Mouse (Mus musculus) G1E-ER4 (cell line): ENCODE results near the gene Cript. TPM values are rescaled to one million over a fixed set of nuclear protein-coding genes. Genes with fewer than 3 reads are reported as not detected.

Source experiments
- GATA1 ChIP-seq: IDR thresholded peaks from one replicate; pipeline ENCODE4 v1.8.0; 2012; ENCODE audit warnings: low read length, inconsistent platforms
- polyA plus RNA-seq: library from polyadenylated mRNA; stranded (reverse); fragments of >175 nt; gene quantifications from 2 replicates; pipeline ENCODE4 v1.2.3, GENCODE M21; 2012

Gene Cript
- polyA plus RNA-seq, 1 experiment = 3.1 TPM

DNA sequence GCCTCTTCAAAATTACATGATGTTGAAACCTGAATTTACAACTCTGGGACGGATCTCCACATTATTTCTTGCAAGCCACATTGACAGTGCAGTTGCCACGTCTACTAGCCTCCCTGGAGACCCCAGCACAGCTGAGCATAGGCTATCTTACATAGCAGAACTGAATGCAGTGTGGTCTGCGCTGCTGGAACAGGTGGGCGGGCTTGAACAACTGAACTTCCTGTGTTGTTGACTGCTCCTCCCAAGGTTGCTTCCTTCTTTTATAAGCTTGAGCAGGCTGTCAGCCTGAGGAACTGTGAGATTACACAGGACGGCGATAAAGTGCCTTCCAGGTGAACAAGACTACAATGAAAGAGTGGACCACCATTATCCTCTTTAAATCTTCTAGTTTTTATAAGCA, 38.6 kb downstream of the Cript start:
- no peak for TF ChIP-seq GATA1

GRCm38 (mm10) chr17:87068997-87069396, 43.6 kb downstream of the Cript start:
- no peak for TF ChIP-seq GATA1

- TF ChIP-seq GATA1 = no peak
These were observed 47.6 kb downstream of the Cript start for GRCm38 (mm10) chr17:87072766-87073440.

DNA sequence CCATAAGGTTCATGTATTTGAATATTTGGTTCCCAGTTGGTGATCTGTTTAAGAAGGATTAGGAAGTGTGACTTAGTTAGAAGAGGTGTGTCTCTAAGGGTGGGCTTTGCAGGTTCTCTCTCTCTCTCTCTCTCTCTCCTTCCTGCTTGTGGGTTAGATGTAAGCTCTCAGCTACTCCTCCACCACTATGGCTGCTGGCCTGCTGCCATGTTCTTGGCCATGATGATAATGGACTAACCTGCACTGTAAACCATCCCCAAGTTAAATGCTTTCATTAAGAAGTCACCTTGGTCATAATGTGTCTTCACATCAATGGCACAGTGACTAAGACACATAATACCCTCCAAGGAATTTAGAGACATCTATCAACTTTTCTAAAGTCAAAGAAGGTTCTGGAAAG, 48.1 kb downstream of the Cript start:
- no peak for TF ChIP-seq GATA1

GRCm38 (mm10) chr17:87080724-87081123, 55.4 kb downstream of the Cript start:
- no peak for TF ChIP-seq GATA1

DNA sequence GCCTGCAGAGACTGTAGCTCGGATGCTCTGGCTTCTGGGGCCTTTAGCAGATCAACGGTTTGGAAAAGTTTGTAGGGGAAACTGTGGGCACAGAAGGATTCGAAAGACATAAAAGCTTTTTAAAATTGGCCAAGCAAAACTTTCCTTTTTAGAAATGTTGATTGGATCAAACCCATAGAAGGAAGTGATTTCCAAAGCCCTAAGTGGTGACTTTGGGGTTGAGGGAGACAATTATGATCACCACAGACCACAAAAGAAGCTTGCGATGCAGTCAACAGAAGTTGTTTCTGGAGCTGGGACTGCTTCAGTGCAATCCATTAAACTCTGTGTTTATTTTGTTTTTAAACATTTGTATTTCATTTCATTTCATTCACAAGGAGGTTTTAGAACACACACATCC, 57.2 kb downstream of the Cript start:
- no peak for TF ChIP-seq GATA1

- no peak for TF ChIP-seq GATA1
These were observed 58.3 kb downstream of the Cript start for GRCm38 (mm10) chr17:87083671-87084070.

Other genes with a start within 250 kb of the Cript start
- not detected in 2 replicates for gene Tmem247, start 108.2 kb upstream of the Cript start, polyA plus RNA-seq
- gene Atp6v1e2, start 77.7 kb upstream of the Cript start, polyA plus RNA-seq = not detected in 2 replicates
- gene Rhoq, start 62.5 kb upstream of the Cript start, polyA plus RNA-seq = not detected in 2 replicates
- gene Pigf, start 144 bp upstream of the Cript start, polyA plus RNA-seq = 2.2 and 3.7 TPM in 2 replicates
- 11.9 and 15.4 TPM in 2 replicates for gene Socs5, start 82.1 kb downstream of the Cript start, polyA plus RNA-seq
- 2.2 and 7.4 TPM in 2 replicates for gene Mcfd2, start 240.4 kb downstream of the Cript start, polyA plus RNA-seq